Mouse (Mus musculus) erythroblast, embryonic 14.5 days (primary cell): ENCODE results near the gene Arhgef3. TPM values are rescaled to one million over a fixed set of nuclear protein-coding genes. Genes with fewer than 3 reads are reported as not detected.

Experiments
- H3K27me3 ChIP-seq: 2 replicates; pipeline ENCODE4 v1.6.1; 2012; ENCODE audit warnings: inconsistent platforms; ENCODE audit not compliant: control insufficient read depth
- H3K36me3 ChIP-seq: 2 replicates; pipeline ENCODE4 v1.6.1; 2012; ENCODE audit warnings: mild to moderate bottlenecking, inconsistent platforms; ENCODE audit not compliant: control insufficient read depth
- H3K4me1 ChIP-seq: 2 replicates; pipeline ENCODE4 v1.6.1; 2012; ENCODE audit warnings: inconsistent platforms; ENCODE audit not compliant: control insufficient read depth
- H3K4me3 ChIP-seq: replicated peaks from 2 replicates; pipeline ENCODE3; 2012; ENCODE audit warnings: moderate library complexity, mild to moderate bottlenecking, inconsistent platforms
- H3K9me3 ChIP-seq: 2 replicates; pipeline ENCODE4 v1.6.1; 2012; ENCODE audit warnings: low read length, inconsistent platforms, mixed read lengths; ENCODE audit not compliant: control insufficient read depth
- GATA1 ChIP-seq: IDR thresholded peaks from 2 replicates; pipeline ENCODE4 v1.6.1; 2012; ENCODE audit warnings: low read length, inconsistent platforms, mixed read lengths
- TAL1 ChIP-seq: IDR thresholded peaks from 3 replicates; pipeline ENCODE4 v1.6.1; 2012; ENCODE audit warnings: low read length, inconsistent platforms, mixed read lengths
- polyA plus RNA-seq: library from polyadenylated mRNA; stranded (reverse); fragments of >175 nt; gene quantifications from 2 replicates; pipeline ENCODE4 v1.2.3, GENCODE M21; 2012

The Arhgef3 gene
- polyA plus RNA-seq, 1 experiment: 0.01 TPM

DNA sequence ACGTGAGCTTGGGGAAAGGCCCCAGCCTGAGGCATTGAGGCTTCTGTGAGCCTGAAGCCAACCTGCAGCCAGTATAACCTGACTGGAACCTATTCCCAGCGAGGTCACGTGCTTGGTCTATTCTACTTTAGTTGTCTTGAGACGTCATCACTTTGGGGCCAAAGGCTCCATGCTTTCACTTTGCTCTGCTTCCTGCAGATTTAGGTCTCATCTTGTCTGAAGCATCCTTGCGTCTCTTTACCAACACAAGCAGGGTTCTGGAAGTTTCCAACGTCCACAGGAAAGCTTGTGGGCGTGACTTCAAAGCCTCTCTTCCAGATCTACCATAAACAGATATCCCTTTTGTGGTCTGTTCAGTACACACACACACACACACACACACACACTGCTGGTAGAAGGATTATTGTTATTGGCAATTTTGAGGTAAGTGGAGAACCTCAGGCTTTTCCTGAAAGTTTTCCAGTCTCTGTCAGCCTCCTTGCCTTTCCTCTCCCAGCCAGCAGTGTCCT is 135.6 kb downstream of the Arhgef3 start:
- no peaks in the 10 kb centered on the region for H3K36me3 ChIP-seq
- no peak overlapping the region for H3K4me3 ChIP-seq
- H3K4me1 ChIP-seq: no peaks in the 10 kb centered on the region
- TF ChIP-seq TAL1 (no peak), GATA1 (no peak)
- no peaks in the 10 kb centered on the region for H3K27me3 ChIP-seq
- no peaks in the 10 kb centered on the region for H3K9me3 ChIP-seq

DNA sequence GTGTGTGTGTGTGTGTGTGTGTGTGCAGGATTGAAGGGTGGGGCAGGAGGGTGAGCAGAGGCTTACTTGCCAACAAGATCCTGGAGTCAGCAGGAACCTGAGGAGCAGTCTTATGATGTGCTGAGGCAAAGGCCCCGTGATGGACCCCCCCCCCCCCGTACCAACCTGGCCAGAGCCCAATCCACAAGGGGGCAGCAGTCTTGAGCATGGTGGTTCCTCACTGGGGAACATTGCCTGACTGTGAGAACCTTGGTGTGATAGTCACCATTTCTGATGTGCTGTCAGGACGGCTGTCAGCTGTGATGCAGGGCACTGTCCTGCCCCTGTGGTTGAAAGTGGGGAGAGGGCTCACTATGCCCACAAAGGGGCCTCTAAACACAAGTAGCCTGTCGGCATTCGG is 138.7 kb downstream of the Arhgef3 start:
- TF ChIP-seq TAL1 (no peak), GATA1 (no peak)
- no peaks in the 10 kb centered on the region for H3K27me3 ChIP-seq
- H3K4me1 ChIP-seq: no peaks in the 10 kb centered on the region
- H3K36me3 ChIP-seq: no peaks in the 10 kb centered on the region
- no peaks in the 10 kb centered on the region for H3K9me3 ChIP-seq
- H3K4me3 ChIP-seq: no peak overlapping the region

DNA sequence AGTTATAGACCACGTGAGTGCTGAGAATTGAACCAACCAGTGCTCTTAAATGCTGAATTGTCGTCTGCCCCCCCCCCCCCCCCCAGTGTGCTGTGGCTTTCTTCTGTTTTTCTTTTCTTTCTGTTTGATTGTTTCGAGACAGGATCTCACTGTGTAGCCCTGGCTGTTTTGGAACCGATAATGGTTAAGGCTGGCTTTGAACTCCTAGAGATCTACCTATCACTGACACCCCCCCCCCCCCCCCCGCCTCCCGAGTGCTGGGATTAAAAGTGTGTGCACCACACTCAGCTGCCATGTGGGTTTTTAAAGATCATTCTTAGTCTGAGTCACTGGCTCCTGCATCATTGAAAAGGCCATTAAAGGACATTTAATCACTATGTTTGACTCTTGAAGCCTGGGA is 147.7 kb downstream of the Arhgef3 start:
- H3K27me3 ChIP-seq: no peaks in the 10 kb centered on the region
- TF ChIP-seq GATA1: no peak
- no peak for TF ChIP-seq TAL1
- no peaks in the 10 kb centered on the region for H3K36me3 ChIP-seq
- no peaks in the 10 kb centered on the region for H3K9me3 ChIP-seq
- H3K4me1 ChIP-seq: no peaks in the 10 kb centered on the region
- no peak overlapping the region for H3K4me3 ChIP-seq

DNA sequence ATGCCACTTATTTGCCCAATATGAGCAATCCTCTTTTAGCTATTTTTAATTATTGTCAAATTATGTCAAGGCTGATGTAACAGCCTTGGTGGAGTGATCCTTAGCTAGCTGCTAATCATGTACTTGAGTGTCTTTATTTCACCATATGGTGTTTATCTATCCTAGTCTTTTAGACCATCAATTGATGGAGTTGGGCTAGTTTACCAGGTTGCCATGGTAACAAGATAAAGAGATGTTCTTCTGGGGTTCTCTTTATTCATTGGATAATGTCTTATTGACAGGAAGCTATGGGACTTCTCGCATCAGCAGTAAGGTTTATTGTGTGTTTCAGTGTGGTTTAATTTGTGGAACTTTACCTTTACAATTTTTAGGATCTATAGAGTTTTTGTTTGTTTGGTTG is 151.9 kb downstream of the Arhgef3 start:
- no peak for TF ChIP-seq TAL1
- no peak for TF ChIP-seq GATA1
- Histone ChIP-seq H3K4me1 (no peaks in the 10 kb centered on the region), H3K9me3 (no peaks in the 10 kb centered on the region)

DNA sequence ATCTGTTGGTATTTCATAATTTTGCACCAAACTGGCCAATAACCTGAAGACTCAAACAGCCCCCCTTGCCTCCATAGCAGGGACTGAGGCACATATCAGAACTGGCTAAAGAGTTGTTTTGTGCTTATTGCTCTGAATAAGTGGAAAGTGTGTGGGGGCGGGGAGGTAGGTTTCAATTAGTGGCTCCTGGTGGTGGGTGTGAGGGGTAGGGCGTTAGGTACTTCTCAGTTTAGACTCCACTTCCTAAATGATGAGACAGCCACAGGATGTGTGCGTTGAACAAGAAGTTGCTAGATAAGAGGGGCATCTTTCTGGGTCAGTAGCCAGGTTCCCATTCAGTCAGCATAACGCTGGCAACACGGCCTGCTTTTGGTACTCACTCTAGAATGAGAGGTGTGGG is 153.4 kb downstream of the Arhgef3 start:
- H3K4me3 ChIP-seq: no peak overlapping the region
- H3K27me3 ChIP-seq: no peaks in the 10 kb centered on the region
- H3K36me3 ChIP-seq: no peaks in the 10 kb centered on the region
- H3K4me1 ChIP-seq: no peaks in the 10 kb centered on the region
- no peaks in the 10 kb centered on the region for H3K9me3 ChIP-seq
- TF ChIP-seq GATA1 (no peak), TAL1 (no peak)

More for the DNA sequence above, 151.9 kb downstream of the Arhgef3 start:
- H3K27me3 ChIP-seq: no peaks in the 10 kb centered on the region
- H3K4me3 ChIP-seq: no peak overlapping the region
- no peaks in the 10 kb centered on the region for H3K36me3 ChIP-seq

DNA sequence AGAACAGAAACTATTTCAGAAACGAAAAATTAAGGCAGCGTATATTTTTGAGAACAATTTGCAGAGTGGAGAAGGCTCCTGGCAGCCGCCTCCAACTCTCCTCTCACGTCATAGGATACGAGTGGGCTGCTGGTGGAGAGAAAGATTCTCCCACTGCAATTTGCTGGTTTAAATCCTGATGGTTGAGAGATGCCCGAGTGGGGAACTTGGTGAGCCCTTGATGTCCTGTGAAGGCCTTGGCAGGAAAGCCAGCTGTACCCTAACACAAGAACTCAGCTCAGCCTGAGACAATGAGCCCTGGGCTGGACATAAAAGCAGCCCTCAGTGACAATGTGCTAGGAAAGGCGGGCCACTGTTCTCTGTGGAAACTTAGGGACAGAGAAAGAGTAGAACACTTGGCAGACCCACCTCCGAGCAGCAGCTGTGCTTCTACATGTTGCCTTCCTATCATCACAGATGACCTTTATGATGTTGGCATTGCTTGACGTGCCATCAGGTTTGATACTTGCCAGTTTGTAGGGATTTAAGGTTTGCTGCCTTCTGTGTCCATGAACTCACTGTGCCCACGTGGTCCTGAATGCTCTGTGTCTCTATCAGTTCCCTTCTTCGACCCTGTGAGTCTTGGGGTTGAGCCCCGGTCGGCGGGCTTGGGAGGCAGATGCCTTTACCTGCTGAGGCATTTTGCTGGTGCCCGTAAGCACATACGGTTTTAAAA is 154.4 kb downstream of the Arhgef3 start:
- H3K9me3 ChIP-seq: no peaks in the 10 kb centered on the region
- H3K27me3 ChIP-seq: no peaks in the 10 kb centered on the region
- no peaks in the 10 kb centered on the region for H3K4me1 ChIP-seq
- no peak overlapping the region for H3K4me3 ChIP-seq
- TF ChIP-seq GATA1 (no peak), TAL1 (no peak)
- H3K36me3 ChIP-seq: no peaks in the 10 kb centered on the region

- TF ChIP-seq TAL1 (no peak), GATA1 (no peak)
- Histone ChIP-seq H3K4me3 (no peak overlapping the region), H3K27me3 (no peaks in the 10 kb centered on the region), H3K4me1 (no peaks in the 10 kb centered on the region), H3K36me3 (no peaks in the 10 kb centered on the region), H3K9me3 (no peaks in the 10 kb centered on the region)
Observed at GRCm38 (mm10) chr14:27269836-27270235, 155.1 kb downstream of the Arhgef3 start.

DNA sequence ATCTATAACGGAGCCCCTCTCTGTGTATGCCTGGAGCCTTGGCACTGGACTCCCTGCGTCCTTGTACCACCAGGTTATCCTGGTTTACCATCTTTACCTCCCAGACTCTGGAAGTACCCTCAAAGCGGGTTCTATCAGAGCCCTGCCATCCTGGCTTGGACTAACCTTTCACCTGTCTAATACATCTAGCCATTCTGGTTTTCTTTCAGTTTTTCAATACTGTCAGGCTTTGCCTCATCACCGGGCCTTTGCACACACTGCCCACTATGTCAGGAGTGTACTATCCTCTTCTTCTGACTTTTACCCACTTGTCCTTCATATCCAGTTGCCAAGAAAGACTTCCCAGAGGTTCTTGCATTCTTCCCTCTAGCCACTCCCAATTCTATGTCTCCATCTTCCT is 155.8 kb downstream of the Arhgef3 start:
- Histone ChIP-seq H3K4me1 (no peaks in the 10 kb centered on the region), H3K4me3 (no peak overlapping the region), H3K9me3 (no peaks in the 10 kb centered on the region), H3K27me3 (no peaks in the 10 kb centered on the region), H3K36me3 (no peaks in the 10 kb centered on the region)
- TF ChIP-seq GATA1: no peak
- TF ChIP-seq TAL1: no peak

GRCm38 (mm10) chr14:27271371-27272071 is 156.8 kb downstream of the Arhgef3 start:
- no peaks in the 10 kb centered on the region for H3K4me1 ChIP-seq
- no peak for TF ChIP-seq GATA1
- no peak for TF ChIP-seq TAL1
- no peaks in the 10 kb centered on the region for H3K36me3 ChIP-seq

More at GRCm38 (mm10) chr14:27271371-27272071, 156.8 kb downstream of the Arhgef3 start:
- H3K27me3 ChIP-seq: no peaks in the 10 kb centered on the region
- no peak overlapping the region for H3K4me3 ChIP-seq
- H3K9me3 ChIP-seq: no peaks in the 10 kb centered on the region
